Mouse (Mus musculus) limb, embryonic 13.5 days (tissue): ENCODE data around the gene Gm10722. TPM values are rescaled to one million over a fixed set of nuclear protein-coding genes. Genes with fewer than 3 reads are reported as not detected.
"Not testable (repeated sequence)": the region's sequence is repeated elsewhere in the genome, so short reads cannot be mapped to it uniquely, and the experiment has no call there.

ENCODE experiments used
- ATAC-seq: fragments of 200-750 bp; cut with Nextera tagmentation; 2 replicates; pipeline ENCODE4 v1.8.0; 2017; ENCODE audit warnings: low read depth, moderate number of reproducible peaks, moderate TSS enrichment; ENCODE audit not compliant: low FRiP score
- H3K27ac ChIP-seq: fragments of 300-500 bp; sonication (generic); 2 replicates; pipeline ENCODE4 v1.5.1; 2015; ENCODE audit warnings: inconsistent platforms, mild to moderate bottlenecking, moderate library complexity
- H3K27me3 ChIP-seq: fragments of 300-500 bp; sonication (generic); 2 replicates; pipeline ENCODE4 v1.6.1; 2015; ENCODE audit warnings: mild to moderate bottlenecking, inconsistent platforms
- H3K36me3 ChIP-seq: fragments of 300-500 bp; sonication (generic); 2 replicates; pipeline ENCODE4 v1.6.1; 2015; ENCODE audit warnings: inconsistent platforms, mild to moderate bottlenecking, moderate library complexity
- H3K4me1 ChIP-seq: fragments of 300-500 bp; sonication (generic); 2 replicates; pipeline ENCODE4 v1.6.1; 2015; ENCODE audit warnings: inconsistent platforms
- H3K4me2 ChIP-seq: fragments of 300-500 bp; sonication (generic); replicated peaks from 2 replicates; pipeline ENCODE4 v1.6.1; 2015; ENCODE audit warnings: inconsistent platforms, mild to moderate bottlenecking, moderate library complexity
- H3K4me3 ChIP-seq: fragments of 300-500 bp; sonication (generic); 2 replicates; pipeline ENCODE4 v1.5.1; 2015; ENCODE audit warnings: moderate library complexity, mild to moderate bottlenecking, inconsistent platforms
- H3K9ac ChIP-seq: fragments of 300-500 bp; sonication (generic); 2 replicates; pipeline ENCODE4 v1.6.1; 2015; ENCODE audit warnings: mild to moderate bottlenecking, inconsistent platforms
- H3K9me3 ChIP-seq: fragments of 300-500 bp; sonication (generic); 2 replicates; pipeline ENCODE4 v1.6.1; 2016; ENCODE audit warnings: inconsistent platforms
- WGBS: fragments of 180-500 bp; shearing (Covaris S2); methylation state at CpG from one replicate; pipeline ENCODE4 v1.1.7; 2015; 5-methylcytosine and 5-hydroxymethylcytosine counted together
- polyA plus RNA-seq: library from polyadenylated mRNA; unstranded; fragments of >200 nt; fragmentation: Nextera tagmentation; extraction: Ambion mirVana; gene quantifications from 2 replicates; pipeline ENCODE4 v1.2.1, GENCODE M21; 2015

Gene Gm10722
- polyA plus RNA-seq = not detected in 2 replicates

DNA sequence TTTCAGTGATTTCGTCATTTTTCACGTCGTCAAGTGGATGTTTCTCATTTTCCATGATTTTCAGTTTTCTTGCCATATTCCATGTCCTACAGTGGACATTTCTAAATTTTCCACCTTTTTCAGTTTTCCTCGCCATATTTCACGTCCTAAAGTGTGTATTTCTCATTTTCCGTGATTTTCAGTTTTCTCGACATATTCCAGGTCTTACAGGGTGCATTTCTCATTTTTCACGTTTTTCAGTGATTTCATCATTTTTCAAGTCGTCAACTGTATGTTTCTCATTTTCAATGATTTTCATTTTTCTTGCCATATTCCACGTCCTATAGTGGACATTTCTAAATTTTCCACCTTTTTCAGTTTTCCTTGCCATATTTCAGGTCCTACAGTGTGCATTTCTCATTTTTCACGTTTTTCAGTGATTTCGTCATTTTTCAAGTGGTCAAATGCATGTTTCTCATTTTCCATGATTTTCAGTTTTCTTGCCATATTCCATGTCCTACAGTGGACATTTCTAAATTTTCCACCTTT, at the start of gene Gm10722:
TSS of gene Gm10722 (plus strand) at position 478 of the 528 bp plus-strand sequence.
- H3K9me3 ChIP-seq, H3K36me3 ChIP-seq, H3K9ac ChIP-seq, H3K4me1 ChIP-seq, ATAC-seq, H3K4me2 ChIP-seq, H3K27ac ChIP-seq, H3K4me3 ChIP-seq, H3K27me3 ChIP-seq: not testable (repeated sequence)
- WGBS = 72% methylated on average over 12 of the region's 12 CpGs

DNA sequence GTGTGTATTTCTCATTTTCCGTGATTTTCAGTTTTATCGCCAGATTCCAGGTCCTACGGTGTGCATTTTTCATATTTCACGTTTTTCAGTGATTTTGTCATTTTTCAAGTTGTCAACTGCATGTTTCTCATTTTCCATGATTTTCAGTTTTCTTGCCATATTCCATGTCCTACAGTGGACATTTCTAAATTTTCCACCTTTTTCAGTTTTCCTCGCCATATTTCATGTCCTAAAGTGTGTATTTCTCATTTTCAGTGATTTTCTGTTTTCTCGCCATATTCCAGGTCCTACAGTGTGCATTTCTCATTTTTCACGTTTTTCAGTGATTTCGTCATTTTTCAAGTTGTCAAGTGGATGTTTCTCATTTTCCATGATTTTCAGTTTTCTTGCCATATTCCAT, 284 bp downstream of the Gm10722 start:
- not testable (repeated sequence) for H3K27me3 ChIP-seq, H3K4me3 ChIP-seq, H3K36me3 ChIP-seq, H3K4me2 ChIP-seq, H3K9ac ChIP-seq, ATAC-seq, H3K27ac ChIP-seq, H3K4me1 ChIP-seq, H3K9me3 ChIP-seq
- WGBS = 64% methylated on average over 8 of the region's 8 CpGs

DNA sequence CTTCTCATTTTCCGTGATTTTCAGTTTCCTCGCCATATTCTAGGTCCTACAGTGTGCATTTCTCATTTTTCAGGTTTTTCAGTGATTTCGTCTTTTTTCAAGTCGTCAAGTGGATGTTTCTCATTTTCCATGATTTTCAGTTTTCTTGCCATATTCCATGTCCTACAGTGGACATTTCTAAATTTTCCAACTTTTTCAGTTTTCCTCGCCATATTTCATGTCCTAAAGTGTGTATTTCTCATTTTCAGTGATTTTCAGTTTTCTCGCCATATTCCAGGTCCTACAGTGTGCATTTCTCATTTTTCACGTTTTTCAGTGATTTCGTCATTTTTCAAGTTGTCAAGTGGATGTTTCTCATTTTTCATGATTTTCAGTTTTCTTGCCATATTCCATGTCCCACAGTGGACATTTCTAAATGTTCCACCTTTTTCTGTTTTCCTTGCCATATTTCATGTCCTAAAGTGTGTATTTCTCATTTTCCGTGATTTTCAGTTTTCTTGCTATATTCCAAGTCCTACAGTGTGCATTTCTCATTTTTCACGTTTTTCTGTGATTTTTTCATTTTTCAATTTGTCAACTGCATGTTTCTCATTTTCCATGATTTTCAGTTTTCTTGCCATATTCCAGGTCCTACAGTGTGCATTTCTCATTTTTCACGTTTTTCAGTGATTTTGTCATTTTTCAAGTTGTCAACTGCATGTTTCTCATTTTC, 1.4 kb downstream of the Gm10722 start:
- H3K4me3 ChIP-seq, H3K9me3 ChIP-seq, H3K27me3 ChIP-seq, H3K4me1 ChIP-seq, H3K9ac ChIP-seq, H3K4me2 ChIP-seq, H3K27ac ChIP-seq, H3K36me3 ChIP-seq: not testable (repeated sequence)
- peak; percentile 88 for ATAC-seq
- WGBS = 69% methylated on average over 9 of the region's 11 CpGs

DNA sequence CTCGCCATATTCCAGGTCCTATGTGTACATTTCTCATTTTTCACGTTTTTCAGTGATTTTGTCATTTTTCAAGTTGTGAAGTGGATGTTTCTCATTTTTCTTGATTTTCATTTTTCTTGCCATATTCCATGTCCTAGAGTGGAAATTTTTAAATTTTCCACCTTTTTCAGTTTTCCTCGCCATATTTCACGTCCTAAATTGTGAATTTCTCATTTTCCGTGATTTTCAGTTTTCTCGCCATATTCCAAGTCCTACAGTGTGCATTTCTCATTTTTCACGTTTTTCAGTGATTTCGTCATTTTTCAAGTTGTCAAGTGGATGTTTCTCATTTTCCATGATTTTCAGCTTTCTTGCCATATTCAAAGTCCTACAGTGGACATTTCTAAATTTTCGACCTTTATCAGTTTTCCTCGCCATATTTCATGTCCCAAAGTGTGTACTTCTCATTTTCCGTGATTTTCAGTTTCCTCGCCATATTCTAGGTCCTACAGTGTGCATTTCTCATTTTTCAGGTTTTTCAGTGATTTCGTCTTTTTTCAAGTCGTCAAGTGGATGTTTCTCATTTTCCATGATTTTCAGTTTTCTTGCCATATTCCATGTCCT, 2.2 kb downstream of the Gm10722 start, which contains the start of gene Gm11168:
TSS of gene Gm11168 (plus strand) at position 553 of the 603 bp plus-strand sequence.
- H3K4me3 ChIP-seq, H3K4me1 ChIP-seq, H3K27ac ChIP-seq, H3K36me3 ChIP-seq, H3K27me3 ChIP-seq, H3K4me2 ChIP-seq, H3K9ac ChIP-seq, H3K9me3 ChIP-seq, ATAC-seq: not testable (repeated sequence)
- 76% methylated on average over 6 of the region's 14 CpGs for WGBS

DNA sequence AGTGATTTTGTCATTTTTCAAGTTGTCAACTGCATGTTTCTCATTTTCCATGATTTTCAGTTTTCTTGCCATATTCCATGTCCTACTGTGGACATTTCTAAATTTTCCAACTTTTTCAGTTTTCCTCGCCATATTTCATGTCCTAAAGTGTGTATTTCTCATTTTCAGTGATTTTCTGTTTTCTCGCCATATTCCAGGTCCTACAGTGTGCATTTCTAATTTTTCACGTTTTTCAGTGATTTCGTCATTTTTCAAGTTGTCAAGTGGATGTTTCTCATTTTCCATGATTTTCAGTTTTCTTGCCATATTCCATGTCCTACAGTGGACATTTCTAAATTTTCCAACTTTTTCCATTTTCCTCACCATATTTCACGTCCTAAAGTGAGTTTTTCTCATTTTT, 5.5 kb downstream of the Gm10722 start:
- not testable (repeated sequence) for H3K27me3 ChIP-seq, H3K27ac ChIP-seq, H3K9ac ChIP-seq, H3K4me2 ChIP-seq, H3K4me1 ChIP-seq, H3K36me3 ChIP-seq, ATAC-seq, H3K4me3 ChIP-seq
- H3K9me3 ChIP-seq = peaks cover 11% of the 10 kb centered on the region
- 76% methylated on average over 1 of the region's 5 CpGs for WGBS

DNA sequence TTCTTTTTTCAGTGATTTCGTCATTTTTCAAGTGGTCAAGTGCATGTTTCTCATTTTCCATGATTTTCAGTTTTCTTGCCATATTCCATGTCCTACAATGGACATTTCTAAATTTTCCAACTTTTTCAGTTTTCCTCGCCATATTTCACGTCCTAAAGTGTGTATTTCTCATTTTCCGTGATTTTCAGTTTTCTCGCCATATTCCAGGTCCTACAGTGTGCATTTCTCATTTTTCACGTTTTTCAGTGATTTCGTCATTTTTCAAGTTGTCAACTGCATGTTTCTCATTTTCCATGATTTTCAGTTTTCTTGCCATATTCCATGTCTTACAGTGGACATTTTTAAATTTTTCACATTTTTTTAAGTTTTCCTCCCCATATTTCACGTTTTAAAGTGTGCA, 5.9 kb downstream of the Gm10722 start:
- H3K4me1 ChIP-seq, H3K36me3 ChIP-seq, H3K4me2 ChIP-seq, H3K27me3 ChIP-seq, H3K27ac ChIP-seq, H3K4me3 ChIP-seq, H3K9ac ChIP-seq: not testable (repeated sequence)
- peaks cover 11% of the 10 kb centered on the region for H3K9me3 ChIP-seq
- 70% methylated on average over 8 of the region's 8 CpGs for WGBS
- peak; percentile 72 for ATAC-seq

DNA sequence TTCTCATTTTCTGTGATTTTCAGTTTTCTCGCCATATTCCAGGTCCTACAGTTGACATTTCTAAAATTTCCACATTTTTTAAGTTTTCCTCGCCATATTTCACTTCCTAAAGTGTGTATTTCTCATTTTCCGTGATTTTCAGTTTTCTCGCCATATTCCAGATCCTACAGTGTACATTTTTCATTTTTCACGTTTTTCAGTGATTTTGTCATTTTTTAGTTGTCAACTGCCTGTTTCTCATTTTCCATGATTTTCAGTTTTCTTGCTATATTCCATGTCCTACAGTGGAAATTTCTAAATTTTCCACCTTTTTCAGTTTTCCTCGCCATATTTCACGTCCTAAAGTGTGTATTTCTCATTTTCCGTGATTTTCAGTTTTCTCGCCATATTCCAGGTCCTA, 6.5 kb downstream of the Gm10722 start:
- not testable (repeated sequence) for H3K36me3 ChIP-seq, H3K9ac ChIP-seq, H3K9me3 ChIP-seq, H3K27ac ChIP-seq, H3K27me3 ChIP-seq, H3K4me3 ChIP-seq, H3K4me1 ChIP-seq, H3K4me2 ChIP-seq
- 79% methylated on average over 8 of the region's 9 CpGs for WGBS
- ATAC-seq = peak; percentile 46; the same call in 1 of the 2 replicates

DNA sequence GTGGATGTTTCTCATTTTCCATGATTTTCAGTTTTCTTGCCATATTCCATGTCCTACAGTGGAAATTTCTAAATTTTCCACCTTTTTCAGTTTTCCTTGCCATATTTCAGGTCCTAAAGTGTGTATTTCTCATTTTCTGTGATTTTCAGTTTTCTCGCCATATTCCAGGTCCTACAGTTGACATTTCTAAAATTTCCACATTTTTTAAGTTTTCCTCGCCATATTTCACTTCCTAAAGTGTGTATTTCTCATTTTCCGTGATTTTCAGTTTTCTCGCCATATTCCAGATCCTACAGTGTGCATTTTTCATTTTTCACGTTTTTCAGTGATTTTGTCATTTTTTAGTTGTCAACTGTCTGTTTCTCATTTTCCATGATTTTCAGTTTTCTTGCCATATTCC, 8.6 kb downstream of the Gm10722 start:
- H3K4me2 ChIP-seq, H3K36me3 ChIP-seq, H3K27ac ChIP-seq, H3K4me3 ChIP-seq, H3K27me3 ChIP-seq, H3K9me3 ChIP-seq, H3K4me1 ChIP-seq, H3K9ac ChIP-seq: not testable (repeated sequence)
- 0 out of 2 replicates have a peak, but pooled peaks have one; percentile 33 for ATAC-seq
- no CpG with 5 or more reads among the region's 5 CpGs for WGBS

DNA sequence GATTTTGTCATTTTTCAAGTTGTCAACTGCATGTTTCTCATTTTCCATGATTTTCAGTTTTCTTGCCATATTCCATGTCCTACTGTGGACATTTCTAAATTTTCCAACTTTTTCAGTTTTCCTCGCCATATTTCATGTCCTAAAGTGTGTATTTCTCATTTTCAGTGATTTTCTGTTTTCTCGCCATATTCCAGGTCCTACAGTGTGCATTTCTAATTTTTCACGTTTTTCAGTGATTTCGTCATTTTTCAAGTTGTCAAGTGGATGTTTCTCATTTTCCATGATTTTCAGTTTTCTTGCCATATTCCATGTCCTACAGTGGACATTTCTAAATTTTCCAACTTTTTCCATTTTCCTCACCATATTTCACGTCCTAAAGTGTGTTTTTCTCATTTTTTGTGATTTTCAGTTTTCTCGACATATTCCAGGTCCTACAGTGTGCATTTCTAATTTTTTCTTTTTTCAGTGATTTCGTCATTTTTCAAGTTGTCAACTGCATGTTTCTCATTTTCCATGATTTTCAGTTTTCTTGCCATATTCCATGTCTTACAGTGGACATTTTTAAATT, 11.4 kb downstream of the Gm10722 start:
- H3K27ac ChIP-seq, ATAC-seq, H3K9ac ChIP-seq, H3K4me1 ChIP-seq, H3K9me3 ChIP-seq, H3K36me3 ChIP-seq, H3K4me2 ChIP-seq, H3K27me3 ChIP-seq, H3K4me3 ChIP-seq: not testable (repeated sequence)
- WGBS = 81% methylated on average over 3 of the region's 7 CpGs

DNA sequence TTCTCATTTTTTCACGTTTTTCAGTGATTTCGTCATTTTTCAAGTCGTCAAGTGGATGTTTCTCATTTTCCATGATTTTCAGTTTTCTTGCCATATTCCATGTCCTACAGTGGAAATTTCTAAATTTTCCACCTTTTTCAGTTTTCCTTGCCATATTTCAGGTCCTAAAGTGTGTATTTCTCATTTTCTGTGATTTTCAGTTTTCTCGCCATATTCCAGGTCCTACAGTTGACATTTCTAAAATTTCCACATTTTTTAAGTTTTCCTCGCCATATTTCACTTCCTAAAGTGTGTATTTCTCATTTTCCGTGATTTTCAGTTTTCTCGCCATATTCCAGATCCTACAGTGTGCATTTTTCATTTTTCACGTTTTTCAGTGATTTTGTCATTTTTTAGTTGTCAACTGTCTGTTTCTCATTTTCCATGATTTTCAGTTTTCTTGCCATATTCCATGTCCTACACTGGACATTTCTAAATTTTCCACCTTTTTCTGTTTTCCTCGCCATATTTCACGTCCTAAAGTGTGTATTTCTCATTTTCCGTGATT, 12.1 kb downstream of the Gm10722 start, which contains the start of gene Gm10721:
TSS of gene Gm10721 (plus strand) at position 408 of the 547 bp plus-strand sequence.
- not testable (repeated sequence) for H3K4me3 ChIP-seq, H3K9ac ChIP-seq, H3K9me3 ChIP-seq, H3K27me3 ChIP-seq, H3K4me1 ChIP-seq, H3K27ac ChIP-seq, H3K36me3 ChIP-seq, H3K4me2 ChIP-seq
- no CpG with 5 or more reads among the region's 11 CpGs for WGBS
- ATAC-seq = peak; percentile 60; the same call in 1 of the 2 replicates

DNA sequence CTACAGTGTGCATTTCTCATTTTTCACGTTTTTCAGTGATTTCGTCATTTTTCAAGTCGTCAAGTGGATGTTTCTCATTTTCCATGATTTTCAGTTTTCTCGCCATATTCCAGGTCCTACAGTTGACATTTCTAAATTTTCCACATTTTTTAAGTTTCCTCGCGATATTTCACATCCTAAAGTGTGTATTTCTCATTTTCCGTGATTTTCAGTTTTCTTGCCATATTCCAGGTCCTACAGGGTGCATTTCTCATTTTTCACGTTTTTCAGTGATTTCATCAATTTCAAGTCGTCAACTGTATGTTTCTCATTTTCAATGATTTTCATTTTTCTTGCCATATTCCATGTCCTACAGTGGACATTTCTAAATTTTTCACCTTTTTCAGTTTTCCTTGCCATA, 14.6 kb downstream of the Gm10722 start, which contains the start of gene Gm10720:
TSS of gene Gm10720 (plus strand) at position 301 of the 400 bp plus-strand sequence.
- not testable (repeated sequence) for H3K4me2 ChIP-seq, H3K4me3 ChIP-seq, H3K27ac ChIP-seq, H3K4me1 ChIP-seq, H3K9me3 ChIP-seq, ATAC-seq, H3K27me3 ChIP-seq, H3K9ac ChIP-seq, H3K36me3 ChIP-seq
- 65% methylated on average over 5 of the region's 9 CpGs for WGBS

DNA sequence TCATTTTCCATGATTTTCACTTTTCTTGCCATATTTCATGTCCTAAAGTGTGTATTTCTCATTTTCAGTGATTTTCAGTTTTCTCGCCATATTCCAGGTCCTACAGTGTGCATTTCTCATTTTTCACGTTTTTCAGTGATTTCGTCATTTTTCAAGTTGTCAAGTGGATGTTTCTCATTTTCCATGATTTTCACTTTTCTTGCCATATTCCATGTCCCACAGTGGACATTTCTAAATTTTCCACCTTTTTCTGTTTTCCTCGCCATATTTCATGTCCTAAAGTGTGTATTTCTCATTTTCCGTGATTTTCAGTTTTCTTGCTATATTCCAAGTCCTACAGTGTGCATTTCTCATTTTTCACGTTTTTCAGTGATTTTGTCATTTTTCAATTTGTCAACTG, 15.2 kb downstream of the Gm10722 start:
- not testable (repeated sequence) for H3K9me3 ChIP-seq, ATAC-seq, H3K36me3 ChIP-seq, H3K4me3 ChIP-seq, H3K4me1 ChIP-seq, H3K27ac ChIP-seq, H3K9ac ChIP-seq, H3K27me3 ChIP-seq, H3K4me2 ChIP-seq
- 74% methylated on average over 6 of the region's 6 CpGs for WGBS
